Mouse (Mus musculus): ENCODE results near the gene Gm17490. TPM values are rescaled to one million over a fixed set of nuclear protein-coding genes. Genes with fewer than 3 reads are reported as not detected.
A peak's percentile ranks its signal among the peaks of the same experiment; 100 is the strongest.

Gm17490 gene
- total RNA-seq (2021), result not detected
- long read RNA-seq, experiment 1, result 0 reads
- long read RNA-seq, experiment 2, result 0 reads

GRCm38 (mm10) chr2:11625890-11626289, at the start of gene Gm17490:
Gene Gm17490 (minus strand): TSS chr2:11626264.
- no peak for DNase-seq

GRCm38 (mm10) chr2:11672144-11672543, 46.1 kb upstream of the Gm17490 start:
- DNase-seq, result no peak

- peak; percentile 32 for DNase-seq
Observed at GRCm38 (mm10) chr2:11665326-11665725, 39.3 kb upstream of the Gm17490 start.

- DNase-seq, result peak; percentile 37
Observed at GRCm38 (mm10) chr2:11664806-11665205, 38.7 kb upstream of the Gm17490 start.

- DNase-seq, result peak; percentile 63
Observed at GRCm38 (mm10) chr2:11664367-11664766, 38.3 kb upstream of the Gm17490 start.

GRCm38 (mm10) chr2:11663961-11664360, 37.9 kb upstream of the Gm17490 start:
- DNase-seq, result peak; percentile 87

- DNase-seq, result no peak
Observed at GRCm38 (mm10) chr2:11662907-11663230, 36.8 kb upstream of the Gm17490 start.

- DNase-seq, result no peak
Observed at GRCm38 (mm10) chr2:11662143-11662906, 36.3 kb upstream of the Gm17490 start.

- DNase-seq, result no peak
Observed at GRCm38 (mm10) chr2:11659263-11659662, 33.2 kb upstream of the Gm17490 start.

- DNase-seq, result no peak
Observed at GRCm38 (mm10) chr2:11657581-11657980, 31.5 kb upstream of the Gm17490 start.

- no peak for DNase-seq
Observed at GRCm38 (mm10) chr2:11654990-11655931, 29.2 kb upstream of the Gm17490 start.

- no peak for DNase-seq
Observed at GRCm38 (mm10) chr2:11653780-11654179, 27.7 kb upstream of the Gm17490 start.

- peak; percentile 33 for DNase-seq
Observed at GRCm38 (mm10) chr2:11653330-11653729, 27.3 kb upstream of the Gm17490 start.

- DNase-seq, result no peak
Observed at GRCm38 (mm10) chr2:11652780-11653179, 26.7 kb upstream of the Gm17490 start.

- DNase-seq, result no peak
Observed at GRCm38 (mm10) chr2:11652196-11652595, 26.1 kb upstream of the Gm17490 start.

- no peak for DNase-seq
Observed at GRCm38 (mm10) chr2:11651476-11651875, 25.4 kb upstream of the Gm17490 start.

- no peak for DNase-seq
Observed at GRCm38 (mm10) chr2:11645297-11645696, 19.2 kb upstream of the Gm17490 start.

- no peak for DNase-seq
Observed at GRCm38 (mm10) chr2:11644057-11644456, 18.0 kb upstream of the Gm17490 start.

- DNase-seq, result no peak
Observed at GRCm38 (mm10) chr2:11642451-11642941, 16.4 kb upstream of the Gm17490 start, which contains the start of gene Il2ra. Gene Il2ra (plus strand): TSS chr2:11642807.

GRCm38 (mm10) chr2:11637115-11637514, 11.1 kb upstream of the Gm17490 start:
- no peak for DNase-seq

- DNase-seq, result no peak
Observed at GRCm38 (mm10) chr2:11636138-11636480, 10.0 kb upstream of the Gm17490 start.

- no peak for DNase-seq
Observed at GRCm38 (mm10) chr2:11635471-11636137, 9.5 kb upstream of the Gm17490 start.

Data from adrenal gland, postnatal 10 days (tissue).